Mouse (Mus musculus): ENCODE results near the gene Zranb3. TPM values are rescaled to one million over a fixed set of nuclear protein-coding genes. Genes with fewer than 3 reads are reported as not detected.
A peak's percentile ranks its signal among the peaks of the same experiment; 100 is the strongest.

The Zranb3 gene
- polyA plus RNA-seq, 1 experiment from 2014 or later: 11.4 TPM

DNA sequence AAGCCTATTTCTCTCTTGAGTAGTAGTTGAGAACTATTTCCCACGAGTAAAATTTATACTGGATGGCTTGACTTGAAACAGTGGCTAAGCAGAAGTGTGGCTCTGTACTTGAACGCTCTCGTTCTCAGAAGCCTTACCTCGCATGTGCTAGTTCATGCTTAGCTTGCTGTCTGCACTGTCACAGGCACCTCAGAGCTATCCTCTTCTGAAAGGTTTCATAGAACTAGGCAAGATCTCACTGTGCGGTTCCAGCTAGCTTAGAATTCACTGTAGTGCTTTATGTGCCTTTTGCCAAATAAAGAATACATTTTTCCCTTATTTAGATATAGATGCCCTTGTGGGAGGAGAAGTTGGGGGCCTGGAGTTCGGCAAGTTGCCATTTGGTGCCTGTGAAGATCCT, 187.5 kb downstream of the Zranb3 start:
- peaks cover 47% of the 10 kb centered on the region for H3K36me3 ChIP-seq
- no peaks in the 10 kb centered on the region for H3K9me3 ChIP-seq (replicated peaks)
- no peak for ATAC-seq (replicated peaks; ENCODE audit: low FRiP score)
- no peak overlapping the region for H3K9ac ChIP-seq
- no peak overlapping the region for H3K4me2 ChIP-seq
- H3K27me3 ChIP-seq: no peaks in the 10 kb centered on the region
- H3K27ac ChIP-seq: no peak overlapping the region
- no peak overlapping the region for H3K4me3 ChIP-seq (replicated peaks)
- 84% methylated on average over 6 of the region's 6 CpGs for WGBS
- H3K4me1 ChIP-seq: no peaks in the 10 kb centered on the region

DNA sequence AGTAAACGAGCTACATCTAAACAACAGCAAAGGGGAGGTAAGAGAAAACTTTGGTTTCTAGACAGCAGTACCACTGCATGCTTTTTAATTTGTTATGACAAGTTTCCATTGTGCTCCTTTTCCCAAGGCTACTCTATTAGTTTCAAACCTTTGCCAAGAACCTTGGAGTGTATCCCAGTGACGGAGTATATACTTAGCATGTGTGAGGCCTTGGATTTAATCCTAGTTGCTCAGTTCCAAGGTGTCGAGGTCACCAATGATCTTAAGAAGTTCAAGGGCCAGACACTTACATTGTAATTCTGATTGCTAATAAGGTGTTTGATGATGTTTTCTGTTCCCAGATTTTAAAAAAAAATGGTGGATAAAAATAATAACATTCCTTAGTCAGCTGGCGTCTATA, 189.7 kb downstream of the Zranb3 start:
- no peaks in the 10 kb centered on the region for H3K4me1 ChIP-seq
- ATAC-seq (replicated peaks; ENCODE audit: low FRiP score): no peak

GRCm38 (mm10) chr1:127904774-127905385, 198.0 kb downstream of the Zranb3 start:
- WGBS: 61% methylated on average over 2 of the region's 2 CpGs
- Histone ChIP-seq H3K36me3 (peaks cover 31% of the 10 kb centered on the region), H3K4me2 (no peak overlapping the region), H3K27ac (no peak overlapping the region), H3K9ac (no peak overlapping the region), H3K27me3 (no peaks in the 10 kb centered on the region), H3K9me3 (replicated peaks) (no peaks in the 10 kb centered on the region), H3K4me1 (no peaks in the 10 kb centered on the region), H3K4me3 (replicated peaks) (no peak overlapping the region)
- ATAC-seq (replicated peaks; ENCODE audit: low FRiP score): peak; percentile 56; the same call in 1 of the 2 replicates

More for the DNA sequence above, 189.7 kb downstream of the Zranb3 start:
- no peaks in the 10 kb centered on the region for H3K9me3 ChIP-seq (replicated peaks)
- no peaks in the 10 kb centered on the region for H3K27me3 ChIP-seq
- H3K9ac ChIP-seq: no peak overlapping the region
- H3K4me3 ChIP-seq (replicated peaks): no peak overlapping the region
- WGBS: 88% methylated on average over 4 of the region's 4 CpGs
- H3K27ac ChIP-seq: no peak overlapping the region
- peaks cover 41% of the 10 kb centered on the region for H3K36me3 ChIP-seq
- no peak overlapping the region for H3K4me2 ChIP-seq

Other genes with a start within 250 kb of the Zranb3 start
- gene Map3k19, start 248.0 kb downstream of the Zranb3 start, polyA plus RNA-seq (2015; fragmentation: Nextera tagmentation; extraction: Ambion mirVana): not detected in 2 replicates
- gene Rab3gap1, start 234.3 kb downstream of the Zranb3 start, polyA plus RNA-seq (2015; fragmentation: Nextera tagmentation; extraction: Ambion mirVana): 22.6 and 23.8 TPM in 2 replicates
- gene R3hdm1, start 254 bp upstream of the Zranb3 start, polyA plus RNA-seq (2015; fragmentation: Nextera tagmentation; extraction: Ambion mirVana): 63.3 and 65.7 TPM in 2 replicates
- 66.7 and 73.1 TPM in 2 replicates for gene Ubxn4, start 140.9 kb upstream of the Zranb3 start, polyA plus RNA-seq (2015; fragmentation: Nextera tagmentation; extraction: Ambion mirVana)
- gene Lct, start 225.3 kb upstream of the Zranb3 start, polyA plus RNA-seq (2015; fragmentation: Nextera tagmentation; extraction: Ambion mirVana): 0.10 TPM in 2 replicates

Data from kidney, embryonic 15.5 days (tissue).